Mouse (Mus musculus) common myeloid progenitor, adult 5-6 weeks (primary cell): ENCODE measurements at regions not wholly inside any gene's neighbourhood (a gene's known extent, or its start where the extent isn't known, plus 50 kb on each side); places are given as distances from the start of the nearest gene placed in this dataset.
"Not testable (repeated sequence)": the region's sequence is repeated elsewhere in the genome, so short reads cannot be mapped to it uniquely, and the experiment has no call there.

Experiments used
- ATAC-seq: replicated peaks from 2 replicates; pipeline ENCODE4 v1.8.0; 2016; ENCODE audit warnings: low read depth, mild to moderate bottlenecking, moderate TSS enrichment, inconsistent platforms; ENCODE audit not compliant: poor library complexity, severe bottlenecking

DNA sequence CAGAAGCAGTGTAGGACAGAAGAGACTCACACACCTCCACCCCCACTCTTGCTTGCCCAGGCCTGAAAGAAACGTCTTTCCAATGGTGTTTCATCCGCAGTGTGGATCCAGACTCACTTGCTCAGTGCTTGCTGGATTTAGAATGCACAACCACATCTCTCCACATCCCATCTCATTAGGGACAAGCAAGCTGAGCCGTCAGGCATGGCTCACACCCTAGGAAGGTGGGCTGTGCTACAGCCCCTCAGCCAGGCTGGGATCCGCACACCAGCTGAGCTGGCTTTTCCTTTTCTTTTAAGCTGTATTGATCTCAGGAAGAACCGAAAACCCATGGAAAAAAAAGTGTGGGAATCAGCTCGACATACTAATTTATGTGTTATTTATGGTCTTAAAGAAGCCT is 151.1 kb downstream of the Srek1 start:
- no peak for ATAC-seq

DNA sequence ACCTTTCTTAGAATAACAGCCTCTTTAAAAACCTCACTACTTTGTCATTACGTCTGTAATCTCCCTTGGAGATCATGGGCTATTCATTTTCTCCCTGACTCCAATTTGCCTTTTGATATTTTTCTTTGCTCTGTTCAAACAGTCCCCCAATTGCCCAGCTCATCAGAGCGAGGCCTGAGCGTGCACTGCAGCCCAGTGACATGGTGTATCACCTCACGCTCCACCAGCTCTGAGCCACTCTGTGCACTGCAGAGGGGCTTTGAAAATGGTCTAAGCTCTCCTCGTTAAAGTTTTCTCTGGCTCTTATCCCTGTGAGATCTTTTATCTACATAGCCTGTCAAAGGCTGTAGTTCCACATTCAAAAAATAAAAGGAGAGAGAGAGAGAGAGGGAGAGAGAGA is 152.1 kb downstream of the Srek1 start:
- no peak for ATAC-seq

DNA sequence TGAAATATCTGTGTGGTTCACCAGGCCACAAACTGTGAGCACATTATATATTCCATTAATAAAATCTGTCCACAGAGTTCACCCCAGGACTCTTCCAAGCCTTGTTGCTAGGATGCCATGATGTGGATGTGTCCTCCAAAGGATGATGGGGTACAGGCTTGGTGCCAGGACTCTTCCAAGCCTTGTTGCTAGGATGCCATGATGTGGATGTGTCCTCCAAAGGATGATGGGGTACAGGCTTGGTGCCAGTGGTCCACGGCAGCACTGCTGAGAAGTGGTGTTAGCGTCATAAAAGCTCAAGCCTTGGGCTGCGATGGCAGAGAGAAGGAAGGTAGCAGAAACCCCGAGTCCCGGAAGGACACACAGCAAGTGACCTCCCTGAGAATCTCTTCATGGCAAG is 153.4 kb downstream of the Srek1 start:
- not testable (repeated sequence) for ATAC-seq

DNA sequence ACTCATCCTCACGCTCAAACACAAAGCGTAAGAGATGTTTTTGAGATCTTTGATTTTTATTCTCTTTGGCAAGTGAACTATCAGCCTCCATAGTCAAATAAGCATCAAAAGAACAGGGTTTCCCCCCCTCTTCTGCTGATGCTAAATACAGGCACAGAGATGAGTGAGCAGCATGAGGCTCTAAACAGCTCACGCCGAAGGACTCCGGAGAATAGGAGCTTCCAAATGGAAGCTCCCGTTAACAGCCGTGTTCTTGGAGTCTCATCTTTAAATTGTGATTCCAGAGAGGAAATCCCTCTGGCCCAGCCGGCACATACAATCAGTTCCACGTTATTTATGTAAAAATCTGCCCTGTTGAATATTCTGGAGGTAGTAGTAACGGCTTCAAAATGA is 161.1 kb downstream of the Srek1 start:
- ATAC-seq, result no peak

DNA sequence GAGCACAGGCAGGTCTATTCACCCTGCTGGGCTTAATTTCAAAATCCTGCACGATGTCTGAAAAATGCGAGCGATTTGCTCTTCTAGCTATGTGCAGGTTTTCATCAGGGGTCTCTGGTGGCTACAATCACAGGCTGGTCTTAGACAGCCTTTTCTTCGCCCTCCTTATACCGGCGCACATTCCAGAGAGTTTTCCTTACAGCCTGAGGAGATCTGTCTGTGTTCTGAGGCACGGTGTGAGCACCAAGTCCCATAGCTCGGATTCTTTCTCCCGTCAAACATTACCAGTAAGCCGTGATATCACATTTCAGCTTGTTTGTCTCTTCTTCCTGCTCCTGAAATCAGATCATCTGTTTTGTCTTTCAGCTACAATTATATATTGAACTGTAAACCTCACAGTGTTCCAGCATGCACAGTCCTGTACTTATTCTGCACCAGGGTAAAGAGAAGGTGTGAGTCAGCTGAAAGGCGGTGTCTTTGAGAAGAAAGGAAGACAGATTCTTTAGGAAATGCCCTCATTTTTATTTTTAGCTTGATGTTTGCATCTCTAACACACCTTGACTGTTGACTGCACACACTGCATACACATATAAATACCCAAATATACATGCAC is 161.6 kb downstream of the Srek1 start:
- ATAC-seq, result no peak

DNA sequence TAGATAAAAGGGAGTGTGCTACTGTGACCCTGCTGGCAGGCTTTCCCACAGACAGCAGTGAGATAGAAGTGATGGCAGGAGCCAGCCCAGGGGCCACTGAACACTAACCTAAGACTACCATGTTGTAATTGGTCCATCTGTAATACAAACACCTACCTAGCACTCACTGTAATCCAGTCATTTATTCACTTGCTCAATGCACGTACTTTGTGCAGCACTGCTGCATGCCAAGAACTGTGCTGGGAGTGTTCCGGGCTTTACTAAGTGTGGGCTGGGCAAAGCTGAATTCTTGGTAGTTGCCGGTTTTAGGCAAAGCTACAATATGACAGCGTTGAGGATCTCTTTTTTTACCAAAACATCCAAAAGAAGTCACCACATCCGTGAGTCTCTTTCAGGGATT is 172.1 kb downstream of the Srek1 start:
- ATAC-seq, result no peak

DNA sequence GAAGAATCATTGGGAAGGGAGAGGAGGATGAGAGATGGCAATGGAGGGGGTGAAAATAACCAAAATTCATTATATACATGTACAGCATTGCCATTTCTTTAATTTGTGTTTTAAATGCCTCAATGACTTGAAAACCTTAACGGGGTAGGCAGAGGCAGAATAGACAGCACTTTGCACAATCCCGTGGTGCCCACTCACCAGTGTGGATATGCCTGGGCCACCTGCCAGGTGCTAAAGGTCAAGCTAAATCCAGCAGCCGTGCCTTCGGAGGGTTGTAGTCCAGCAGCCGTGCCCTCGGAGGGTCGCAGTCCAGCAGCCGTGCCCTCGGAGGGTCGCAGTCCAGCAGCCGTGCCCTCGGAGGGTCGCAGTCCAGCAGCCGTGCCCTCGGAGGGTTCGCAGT is 182.0 kb downstream of the Srek1 start:
- no peak for ATAC-seq

DNA sequence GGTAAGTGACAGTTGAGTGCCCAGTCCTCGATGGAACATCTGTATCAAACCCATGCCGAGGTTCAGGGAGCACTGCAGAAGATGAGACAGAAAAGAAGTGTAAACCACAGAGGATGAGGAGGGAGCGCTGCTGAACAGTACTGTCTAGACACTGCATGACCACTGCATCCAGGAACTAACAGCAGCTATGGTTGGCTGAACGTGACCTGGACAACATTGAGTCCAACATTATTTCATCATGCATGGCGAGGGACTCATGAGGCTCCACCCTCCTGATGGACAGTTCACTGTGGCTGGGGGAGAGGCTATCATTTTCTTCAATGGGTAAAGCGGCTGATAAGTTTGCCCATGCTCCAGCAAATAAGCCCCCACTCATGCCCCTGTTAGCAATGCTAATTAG is 182.5 kb downstream of the Srek1 start:
- ATAC-seq, result no peak

DNA sequence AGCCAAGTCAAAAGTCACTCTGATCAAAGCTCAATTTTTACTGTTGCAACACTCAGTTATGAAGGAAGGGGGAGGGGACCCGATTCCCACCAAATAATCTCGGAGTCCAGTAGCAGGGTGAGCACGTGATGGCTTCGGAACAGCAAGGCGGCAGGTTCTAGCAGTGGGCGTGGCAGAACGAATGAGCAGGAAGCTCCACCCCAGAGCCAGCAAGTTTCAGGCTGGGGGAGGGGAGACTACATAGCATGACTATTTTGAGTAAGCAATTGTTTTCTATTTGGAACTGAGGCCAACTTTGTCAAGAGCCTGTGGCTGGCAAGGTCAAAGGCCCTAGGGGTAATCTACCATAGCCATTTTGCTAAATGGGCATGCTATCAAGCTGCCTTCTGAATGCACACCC is 183.0 kb downstream of the Srek1 start:
- ATAC-seq, result not testable (repeated sequence)

DNA sequence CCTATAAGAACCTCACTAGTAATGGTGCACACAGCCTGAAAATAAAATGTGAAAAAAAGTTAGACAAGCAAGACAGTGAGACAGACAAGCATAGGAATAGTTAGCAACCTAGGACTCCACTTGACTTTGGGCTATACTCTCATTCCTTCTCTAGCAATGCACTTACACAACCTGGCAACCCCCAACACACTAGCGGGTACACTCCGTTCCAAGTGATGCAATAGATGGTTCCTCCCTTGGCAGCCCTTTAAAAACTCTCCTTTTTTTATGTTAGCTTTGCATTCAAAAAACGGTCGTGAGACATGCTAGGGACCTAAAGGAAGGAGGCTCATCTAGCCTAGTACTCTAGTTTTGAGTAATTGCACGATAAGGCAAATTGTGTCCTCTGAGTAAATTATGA is 184.8 kb downstream of the Srek1 start:
- ATAC-seq, result no peak

DNA sequence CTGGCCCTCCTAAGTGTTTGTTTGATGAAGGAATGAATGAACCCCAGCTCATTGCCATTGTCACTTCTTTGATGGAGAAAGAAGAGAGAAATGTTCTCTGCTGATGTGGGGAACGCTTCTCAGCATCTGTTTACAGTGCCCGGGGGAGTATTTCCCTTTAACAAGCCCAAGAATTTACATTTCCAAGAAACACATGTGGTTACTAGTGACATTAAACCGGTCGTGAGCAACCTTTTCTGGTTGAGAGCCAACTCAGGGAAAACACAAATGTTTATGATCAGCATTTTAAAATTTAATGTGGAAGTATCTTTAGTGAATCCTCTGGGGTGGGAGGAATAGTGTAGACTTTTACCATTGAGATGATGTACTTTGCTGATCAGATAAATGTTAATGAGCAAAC is 197.6 kb downstream of the Srek1 start:
- ATAC-seq, result no peak

DNA sequence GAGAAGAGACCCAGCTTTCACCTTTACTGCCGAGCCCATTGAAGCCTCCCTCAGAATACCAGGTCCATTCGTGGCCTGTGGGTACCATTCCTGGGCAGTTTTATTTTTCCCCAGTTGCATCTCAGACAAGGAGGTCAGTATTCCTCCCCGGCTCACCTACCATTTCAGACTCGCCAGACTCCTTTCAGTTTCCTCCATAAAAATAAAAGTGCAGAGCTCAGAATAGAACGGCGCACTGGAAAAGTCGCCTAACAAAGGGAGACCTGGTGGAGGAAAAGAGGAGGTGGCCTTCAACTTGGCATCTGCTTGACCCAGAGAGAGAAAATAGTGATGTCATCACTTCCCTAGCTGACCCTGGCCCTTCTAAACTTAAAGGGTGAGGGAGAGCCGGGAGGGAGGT is 209.7 kb downstream of the Srek1 start:
- no peak for ATAC-seq

DNA sequence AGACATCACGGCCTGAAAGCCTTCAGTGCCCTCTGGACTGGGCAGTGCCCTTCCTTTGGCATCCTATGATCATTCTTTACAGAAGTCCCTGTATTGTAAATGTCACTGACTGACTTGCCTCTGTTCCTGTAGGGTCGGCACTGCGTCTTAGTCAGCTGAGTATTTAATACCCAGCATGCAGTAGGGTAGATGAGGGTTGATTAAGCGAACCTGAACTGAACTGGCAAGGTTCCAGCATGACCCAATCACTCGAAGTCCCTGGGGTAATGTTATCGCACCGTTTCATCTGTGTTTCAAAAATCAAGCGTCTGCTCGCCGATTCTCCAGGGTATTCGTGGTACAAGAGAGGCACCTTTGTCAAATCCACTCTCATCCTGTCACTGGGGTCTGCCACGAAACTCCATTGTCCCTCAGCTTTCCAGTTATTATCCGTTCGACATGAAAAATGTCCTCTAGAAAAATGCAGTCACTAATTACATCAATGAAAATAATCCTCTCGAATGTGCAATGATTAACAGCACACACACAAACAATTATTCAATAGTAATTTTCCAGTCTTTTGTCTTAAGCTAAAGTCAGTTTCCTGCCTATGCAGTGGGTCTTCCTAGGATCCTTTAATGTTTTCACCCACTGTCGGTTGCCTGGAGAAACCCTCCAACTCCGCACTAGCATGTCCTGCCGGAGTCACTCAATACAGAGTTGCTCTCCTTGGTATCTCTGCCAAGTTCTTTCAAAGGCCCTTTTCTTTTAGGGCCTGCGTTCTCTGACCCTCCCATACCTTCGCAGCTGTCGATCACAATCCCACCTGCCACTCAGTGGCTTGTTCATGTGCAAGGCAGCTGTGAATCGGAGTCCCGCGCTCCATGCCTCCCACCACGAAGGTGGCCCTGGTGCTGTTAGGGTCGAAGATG is 212.4 kb downstream of the Srek1 start:
- ATAC-seq, result no peak

DNA sequence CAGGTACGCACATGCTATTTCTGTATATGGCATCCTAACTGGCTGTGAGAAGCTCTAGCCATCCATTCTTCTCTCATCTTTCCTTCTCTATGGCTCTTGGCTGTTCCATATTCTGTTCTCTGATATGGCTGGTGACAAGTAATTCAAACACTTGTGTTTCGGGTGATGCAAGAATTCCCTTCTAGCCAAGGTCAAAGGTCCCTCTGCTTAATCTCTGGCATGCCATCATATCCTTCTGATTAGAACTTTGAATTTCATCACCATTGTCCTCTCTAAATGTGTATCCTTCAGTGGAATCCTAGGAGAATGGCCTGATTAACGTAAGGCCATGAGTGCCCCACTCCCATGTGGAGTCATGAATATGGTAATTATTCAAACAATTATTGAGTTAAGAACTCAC is 215.5 kb downstream of the Srek1 start:
- ATAC-seq, result no peak

DNA sequence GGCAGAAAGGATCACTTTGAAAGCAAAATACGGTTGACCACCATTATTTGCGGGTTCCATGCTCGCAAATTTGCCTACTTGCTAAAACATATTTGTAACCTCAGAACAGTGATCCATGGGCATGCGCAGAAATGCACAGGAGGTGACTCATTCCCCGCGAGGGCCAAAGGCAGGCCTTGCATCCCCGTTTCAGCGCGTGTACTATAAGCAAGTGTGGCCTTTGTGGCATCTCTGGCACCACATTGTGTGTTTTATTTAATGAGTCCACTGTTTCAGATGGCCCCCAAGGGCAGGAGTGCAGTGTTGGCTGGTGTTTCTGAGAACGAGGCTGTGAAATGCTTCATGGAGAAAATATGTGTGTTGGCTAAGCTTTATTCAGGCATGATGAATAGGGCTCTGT is 205.3 kb upstream of the Mast4 start:
- ATAC-seq, result no peak

DNA sequence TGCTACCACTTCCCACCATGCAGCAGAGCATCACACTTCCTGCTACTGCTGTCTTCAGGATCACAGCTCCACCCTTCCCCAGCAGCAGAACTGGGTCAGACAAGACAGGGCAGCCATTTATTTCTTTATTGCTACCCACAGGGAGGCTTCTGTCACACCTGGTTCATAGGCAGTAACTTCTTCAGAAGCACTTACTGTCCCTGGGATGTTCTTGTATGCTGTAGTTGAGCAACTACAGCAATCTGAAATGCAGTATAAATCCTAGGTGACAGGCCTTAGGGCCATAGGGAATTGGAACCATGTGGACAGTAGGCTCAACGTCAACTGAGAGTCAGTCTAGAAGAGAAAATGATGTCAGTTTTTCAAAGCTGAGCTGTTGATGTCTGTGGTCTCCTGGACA is 179.5 kb upstream of the Mast4 start:
- no peak for ATAC-seq

DNA sequence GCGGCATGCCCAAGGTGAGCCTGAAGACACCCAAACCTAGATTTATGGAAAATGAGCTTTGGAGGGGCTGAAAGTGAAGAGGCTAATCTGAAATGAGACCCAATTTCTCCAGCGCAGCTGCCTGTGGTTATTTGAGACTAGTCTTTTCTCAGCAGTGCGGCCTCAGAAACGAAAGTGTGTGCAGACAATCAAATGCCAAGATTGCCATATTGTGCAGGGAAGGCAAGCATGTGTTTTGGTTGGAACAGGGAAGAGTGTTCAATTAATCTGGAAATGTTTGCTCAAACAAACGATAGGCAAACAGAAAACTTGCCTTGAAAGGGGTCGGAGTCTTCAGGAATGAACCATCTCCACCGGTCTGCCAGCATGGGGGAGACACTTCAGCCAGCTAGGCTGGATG is 178.2 kb upstream of the Mast4 start:
- no peak for ATAC-seq

DNA sequence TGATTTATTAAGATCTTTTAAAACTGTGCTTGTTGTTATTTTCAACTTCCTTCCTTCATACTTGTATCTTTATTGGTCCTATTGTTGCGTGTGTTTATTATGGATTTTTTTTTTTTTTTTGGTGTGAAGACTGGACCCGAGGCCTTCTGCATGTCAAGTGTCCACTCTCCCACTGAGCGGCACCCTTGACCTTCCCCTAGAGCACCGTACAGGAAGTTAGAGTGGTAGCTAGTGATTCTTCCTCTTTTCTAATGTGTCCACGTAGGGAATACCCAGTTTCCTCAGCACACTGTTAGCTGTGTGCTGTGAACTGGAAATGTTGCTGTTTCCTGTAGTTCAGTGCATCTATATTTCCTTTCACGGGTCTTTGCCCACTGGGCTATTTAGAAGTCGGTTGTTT is 170.7 kb upstream of the Mast4 start:
- no peak for ATAC-seq

DNA sequence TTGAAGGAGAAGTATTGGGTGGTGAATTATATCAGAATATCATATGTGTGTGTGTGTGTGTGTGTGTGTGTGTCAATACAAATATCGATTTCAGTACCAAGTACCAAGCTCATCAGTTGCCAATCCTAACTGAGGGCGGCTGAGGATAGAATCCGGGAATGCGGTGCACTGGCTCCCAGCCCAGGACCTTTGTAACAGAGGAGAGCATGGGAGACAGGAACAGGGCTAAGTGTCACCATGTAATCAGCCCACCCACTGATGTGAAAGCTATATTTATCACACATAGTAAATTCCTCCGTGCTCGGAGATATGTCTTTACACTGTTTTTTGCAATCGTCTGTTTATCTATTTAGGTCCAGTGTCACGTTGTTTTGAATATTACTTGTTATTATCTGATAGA is 165.1 kb upstream of the Mast4 start:
- no peak for ATAC-seq

DNA sequence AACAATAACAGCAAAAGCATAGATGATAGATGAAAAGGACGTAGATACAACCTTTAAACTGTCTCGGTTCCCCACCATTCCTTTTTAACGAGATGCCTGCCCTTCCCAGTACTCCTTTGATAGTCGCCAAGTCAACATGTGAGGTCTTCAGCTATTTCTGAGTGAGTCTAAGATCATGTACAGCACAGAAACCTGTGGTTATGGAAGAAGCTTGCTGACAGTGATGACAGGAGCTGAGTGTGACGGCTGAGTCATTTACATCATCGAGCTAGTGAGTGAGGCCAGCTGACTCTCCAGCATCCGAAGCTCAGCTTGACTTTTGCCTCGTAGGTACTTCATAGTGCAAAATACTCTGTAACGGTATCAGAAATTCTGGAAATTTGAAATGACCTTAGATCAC is 160.1 kb upstream of the Mast4 start:
- ATAC-seq, result no peak

DNA sequence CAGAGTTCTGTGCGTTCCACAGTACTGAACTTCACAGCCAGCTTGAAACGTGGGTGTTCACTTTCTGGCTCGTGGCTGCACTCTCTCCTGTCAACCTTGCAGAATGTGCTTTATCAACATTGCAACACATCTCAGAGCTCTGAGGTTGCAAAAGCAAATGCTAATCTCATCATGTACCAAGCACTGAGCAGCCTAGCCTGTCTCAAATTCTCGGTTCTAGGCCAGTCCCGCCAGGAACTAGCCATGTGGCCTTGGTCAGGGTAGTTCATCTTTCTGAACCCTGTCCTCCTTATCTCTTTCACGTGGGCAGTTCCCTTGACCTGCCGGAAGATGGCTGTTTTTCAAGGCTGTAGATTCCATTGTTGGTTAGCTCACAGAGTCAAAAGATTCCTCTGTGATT is 159.3 kb upstream of the Mast4 start:
- ATAC-seq, result no peak

DNA sequence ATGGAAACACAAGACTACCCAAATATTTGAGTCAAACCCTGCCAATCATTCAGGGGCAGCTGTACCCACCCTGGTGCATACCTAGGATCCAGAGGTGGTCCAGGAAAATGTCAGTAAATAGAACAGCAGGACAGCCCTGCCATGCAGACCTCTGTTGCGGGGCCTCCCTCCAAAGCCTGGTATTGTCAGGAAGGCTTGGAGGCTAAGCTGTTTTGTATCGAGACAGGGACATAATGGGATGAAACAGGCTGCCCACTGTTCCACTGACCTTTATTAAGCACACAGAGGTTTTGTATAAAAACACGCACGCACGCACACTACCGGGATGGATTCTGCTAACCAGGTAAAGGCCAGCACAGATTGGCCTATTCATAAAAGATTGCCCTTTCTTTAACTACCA is 155.8 kb upstream of the Mast4 start:
- no peak for ATAC-seq
